Mouse (Mus musculus) myocyte (in vitro differentiated cells): ENCODE measurements around the gene Olfr531. TPM values are rescaled to one million over a fixed set of nuclear protein-coding genes. Genes with fewer than 3 reads are reported as not detected.

ENCODE experiments used
- H3K27me3 ChIP-seq: one replicate; pipeline ENCODE4 v1.6.1; 2011; ENCODE audit not compliant: control insufficient read depth, insufficient read depth, insufficient read length
- H3K36me3 ChIP-seq: one replicate; pipeline ENCODE4 v1.6.1; 2011; ENCODE audit not compliant: control insufficient read depth, insufficient read depth
- H3K4me2 ChIP-seq: one replicate; pipeline ENCODE4 v1.6.1; 2011; ENCODE audit warnings: low read depth, control low read depth
- H3K4me3 ChIP-seq: one replicate; pipeline ENCODE4 v1.5.1; 2011; ENCODE audit warnings: mild to moderate bottlenecking, control low read depth, moderate library complexity
- H3K79me2 ChIP-seq: one replicate; pipeline ENCODE4 v1.6.1; 2011; ENCODE audit not compliant: control insufficient read depth, insufficient read depth
- H3ac ChIP-seq: one replicate; pipeline ENCODE4 v1.6.1; 2011; ENCODE audit not compliant: control insufficient read depth, insufficient read length
- CEBPB ChIP-seq: IDR thresholded peaks from 2 replicates; pipeline ENCODE4 v1.6.1; 2011; ENCODE audit warnings: mild to moderate bottlenecking, moderate library complexity; ENCODE audit not compliant: poor library complexity, insufficient read depth, severe bottlenecking
- E2F4 ChIP-seq: IDR thresholded peaks from one replicate; pipeline ENCODE4 v1.6.1; 2011; ENCODE audit warnings: mild to moderate bottlenecking, control low read depth, moderate library complexity; ENCODE audit not compliant: insufficient read depth
- MAX ChIP-seq: IDR thresholded peaks from one replicate; pipeline ENCODE4 v1.6.1; 2011; ENCODE audit warnings: low read depth, mild to moderate bottlenecking, control low read depth
- MYOD1 ChIP-seq, 3 experiments: IDR thresholded peaks; one replicate each; pipeline ENCODE4 v1.6.1; 2011; ENCODE audit warnings: control low read depth in 2 of 3, low read depth in 2 of 3, mild to moderate bottlenecking in 2 of 3, moderate library complexity in 1 of 3; ENCODE audit not compliant: insufficient read length in 2 of 3, control insufficient read depth in 1 of 3
- MYOG ChIP-seq, 3 experiments: IDR thresholded peaks; one replicate each; pipeline ENCODE4 v1.6.1; 2011; ENCODE audit warnings: control low read depth in 2 of 3, low read depth in 2 of 3, mild to moderate bottlenecking in 2 of 3; ENCODE audit not compliant: insufficient read length in 2 of 3, control insufficient read depth in 1 of 3, insufficient read depth in 1 of 3
- POLR2A ChIP-seq: IDR thresholded peaks from one replicate; pipeline ENCODE4 v1.6.1; 2011; ENCODE audit warnings: low read depth, mild to moderate bottlenecking, control low read depth, moderate library complexity; ENCODE audit not compliant: insufficient read length
- POLR2AphosphoS2 ChIP-seq: IDR thresholded peaks from one replicate; pipeline ENCODE4 v1.6.1; 2011; ENCODE audit warnings: low read depth, control low read depth; ENCODE audit not compliant: insufficient read length
- REST ChIP-seq: IDR thresholded peaks from one replicate; pipeline ENCODE4 v1.6.1; 2011; ENCODE audit warnings: mild to moderate bottlenecking, control low read depth, moderate library complexity; ENCODE audit not compliant: insufficient read depth, insufficient read length
- SRF ChIP-seq: IDR thresholded peaks from one replicate; pipeline ENCODE4 v1.6.1; 2011; ENCODE audit warnings: low read depth; ENCODE audit not compliant: control insufficient read depth, insufficient read length
- TCF12 ChIP-seq: IDR thresholded peaks from one replicate; pipeline ENCODE4 v1.6.1; 2011; ENCODE audit warnings: mild to moderate bottlenecking, control low read depth; ENCODE audit not compliant: poor library complexity, insufficient read depth, severe bottlenecking
- TCF3 ChIP-seq: IDR thresholded peaks from one replicate; pipeline ENCODE4 v1.6.1; 2011; ENCODE audit warnings: low read depth, control low read depth; ENCODE audit not compliant: insufficient read length
- USF1 ChIP-seq: IDR thresholded peaks from one replicate; pipeline ENCODE4 v1.6.1; 2011; ENCODE audit warnings: low read depth, mild to moderate bottlenecking, control low read depth, moderate library complexity
- polyA plus RNA-seq: library from polyadenylated mRNA; unstranded; fragments of >200 nt; fragmentation: generic; extraction: Trizol; gene quantifications from one replicate; pipeline ENCODE4 v1.2.1, GENCODE M21; 2012; ENCODE audit warnings: missing spikeins

Olfr531 gene
- polyA plus RNA-seq, 1 experiment: not detected

- no peaks in the 10 kb centered on the region for H3K27me3 ChIP-seq
- no peaks in the 10 kb centered on the region for H3K36me3 ChIP-seq
- H3K4me2 ChIP-seq: peak overlapping the region; percentile 23
- H3K79me2 ChIP-seq: no peaks in the 10 kb centered on the region
- H3K4me3 ChIP-seq: no peak overlapping the region
- no peak for TF ChIP-seq MAX
- TF ChIP-seq REST: no peak
- no peak for TF ChIP-seq USF1
- TF ChIP-seq E2F4: no peak
- TF ChIP-seq SRF: no peak
- TF ChIP-seq TCF12: no peak
- no peak for TF ChIP-seq MYOG (IDR thresholded peaks at IDR 0.05; ENCODE audit: control insufficient read depth in 1 of 3, insufficient read depth in 1 of 3, insufficient read length in 2 of 3, low read depth in 2 of 3)
- no peak for TF ChIP-seq CEBPB
- TF ChIP-seq TCF3: peak; percentile 46
- no peak for TF ChIP-seq POLR2AphosphoS2
- no peak for TF ChIP-seq POLR2A
- peak; percentile 74 to 97 (median 96) for TF ChIP-seq MYOD1 (IDR thresholded peaks at IDR 0.05; ENCODE audit: control insufficient read depth in 1 of 3, insufficient read length in 2 of 3, low read depth in 2 of 3)
- no peak overlapping the region for H3ac ChIP-seq
Observed at GRCm38 (mm10) chr7:140374300-140374699, 28.4 kb downstream of the Olfr531 start.

DNA sequence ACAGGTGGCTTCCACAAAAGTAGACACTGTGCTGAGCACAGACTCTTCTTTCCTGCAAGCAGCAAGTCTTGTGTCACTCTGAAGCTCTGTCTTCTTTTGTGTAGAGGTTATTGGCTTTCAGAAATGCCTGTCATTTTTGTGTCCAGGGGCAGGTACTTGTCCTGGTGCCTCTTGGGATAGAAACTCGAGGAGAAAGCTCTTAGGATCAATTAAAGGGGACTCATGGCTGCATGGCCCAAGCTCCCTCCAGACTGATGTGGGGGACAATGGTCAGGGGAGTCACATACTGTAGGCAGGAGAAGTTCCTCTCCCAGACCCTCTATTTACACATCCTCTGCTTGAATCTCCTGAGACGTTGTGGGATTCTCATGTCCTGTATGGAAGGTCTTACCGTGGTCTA, 41.1 kb downstream of the Olfr531 start, which contains the start of gene Olfr60:
Gene Olfr60, minus strand, starts transcription at position 101 of the 400 bp plus-strand sequence.
- no peak for TF ChIP-seq POLR2AphosphoS2
- TF ChIP-seq CEBPB: no peak
- TF ChIP-seq TCF3: no peak
- TF ChIP-seq USF1: no peak
- no peak for TF ChIP-seq E2F4
- TF ChIP-seq MYOG (IDR thresholded peaks at IDR 0.05; ENCODE audit: control insufficient read depth in 1 of 3, insufficient read depth in 1 of 3, insufficient read length in 2 of 3, low read depth in 2 of 3): no peak
- no peak for TF ChIP-seq POLR2A
- TF ChIP-seq SRF: no peak
- TF ChIP-seq TCF12: no peak
- no peak for TF ChIP-seq MYOD1 (IDR thresholded peaks at IDR 0.05; ENCODE audit: control insufficient read depth in 1 of 3, insufficient read length in 2 of 3, low read depth in 2 of 3)
- TF ChIP-seq MAX: no peak
- no peak for TF ChIP-seq REST

More for the DNA sequence above, 41.1 kb downstream of the Olfr531 start, which contains the start of gene Olfr60:
- no peaks in the 10 kb centered on the region for H3K79me2 ChIP-seq
- H3K4me3 ChIP-seq: no peak within 1 kb of the TSS
- no peak within 1 kb of the TSS for H3ac ChIP-seq
- H3K4me2 ChIP-seq: no peak within 1 kb of the TSS
- no peaks in the 10 kb centered on the region for H3K36me3 ChIP-seq
- H3K27me3 ChIP-seq: no peaks in the 10 kb centered on the region

Other genes with a start within 250 kb of the Olfr531 start
- not detected for gene Sprn, start 248.0 kb downstream of the Olfr531 start, polyA plus RNA-seq
- gene Olfr522, start 238.2 kb downstream of the Olfr531 start, polyA plus RNA-seq: not detected
- not detected for gene Olfr523, start 229.7 kb downstream of the Olfr531 start, polyA plus RNA-seq
- gene Olfr524, start 197.0 kb downstream of the Olfr531 start, polyA plus RNA-seq: not detected
- gene Cd163l1, start 184.7 kb downstream of the Olfr531 start, polyA plus RNA-seq: not detected
- 0.12 TPM for gene 5830411N06Rik, start 155.6 kb downstream of the Olfr531 start, polyA plus RNA-seq
- not detected for gene Olfr525, start 82.1 kb downstream of the Olfr531 start, polyA plus RNA-seq
- gene Olfr527, start 68.9 kb downstream of the Olfr531 start, polyA plus RNA-seq: not detected
- gene Olfr60, start 41.2 kb downstream of the Olfr531 start, polyA plus RNA-seq: not detected
- gene Olfr530, start 26.6 kb downstream of the Olfr531 start, polyA plus RNA-seq: not detected
- gene Olfr532, start 18.7 kb upstream of the Olfr531 start, polyA plus RNA-seq: not detected
- gene Olfr533, start 60.5 kb upstream of the Olfr531 start, polyA plus RNA-seq: not detected
- gene Olfr535, start 81.3 kb upstream of the Olfr531 start, polyA plus RNA-seq: not detected
- 0.05 TPM for gene Olfr536, start 104.5 kb upstream of the Olfr531 start, polyA plus RNA-seq
- gene Olfr538, start 165.0 kb upstream of the Olfr531 start, polyA plus RNA-seq: not detected
- not detected for gene Olfr46, start 198.4 kb upstream of the Olfr531 start, polyA plus RNA-seq
- not detected for gene Olfr61, start 226.1 kb upstream of the Olfr531 start, polyA plus RNA-seq
- not detected for gene Olfr53, start 243.5 kb upstream of the Olfr531 start, polyA plus RNA-seq